Mouse (Mus musculus) monocyte, adult 5-6 weeks (primary cell): ENCODE data around the gene Gm28539. TPM values are rescaled to one million over a fixed set of nuclear protein-coding genes. Genes with fewer than 3 reads are reported as not detected.
"Not testable (repeated sequence)": the region's sequence is repeated elsewhere in the genome, so short reads cannot be mapped to it uniquely, and the experiment has no call there.

Source experiments
- ATAC-seq: fragments of 153-309, 156-312 bp; replicated peaks from 2 replicates; pipeline ENCODE4 v1.8.0; 2017; ENCODE audit warnings: mild to moderate bottlenecking; ENCODE audit not compliant: low TSS enrichment, insufficient number of reproducible peaks, severe bottlenecking, poor library complexity, low FRiP score
- total RNA-seq: library from RNA; stranded (forward); fragments of 200-1000, 200-491, 200-594 nt; gene quantifications from 3 replicates; pipeline ENCODE4 v1.2.3, GENCODE M21; 2017

Gm28539 gene
- total RNA-seq, 1 experiment from 2014 or later = not detected

- no peak for ATAC-seq
Measured at GRCm38 (mm10) chr16:18838346-18838745, 2.0 kb downstream of the Gm28539 start.

GRCm38 (mm10) chr16:18846301-18846820 is 10.0 kb downstream of the Gm28539 start:
- ATAC-seq = no peak

GRCm38 (mm10) chr16:18849521-18850190 is 13.3 kb downstream of the Gm28539 start:
- not testable (repeated sequence) for ATAC-seq

GRCm38 (mm10) chr16:18858551-18858950 is 22.2 kb downstream of the Gm28539 start:
- peak; percentile 71; the same call in 1 of the 2 replicates for ATAC-seq

- ATAC-seq = no peak
Measured at GRCm38 (mm10) chr16:18860186-18860585, 23.8 kb downstream of the Gm28539 start.

GRCm38 (mm10) chr16:18870495-18870894 is 34.1 kb downstream of the Gm28539 start:
- ATAC-seq = not testable (repeated sequence)

GRCm38 (mm10) chr16:18876091-18876441 is 39.7 kb downstream of the Gm28539 start:
- ATAC-seq = no peak

GRCm38 (mm10) chr16:18876442-18877308 is 40.3 kb downstream of the Gm28539 start, which contains the start of the genes Mrpl40 and Hira:
Gene Mrpl40, minus strand, starts transcription at chr16:18876862.
Gene Hira, plus strand, starts transcription at chr16:18877037.
- ATAC-seq = peak; percentile 83

- 0 out of 2 replicates have a peak, but pooled peaks have one; percentile 10 for ATAC-seq
Measured at GRCm38 (mm10) chr16:18877386-18878090, 41.2 kb downstream of the Gm28539 start.

GRCm38 (mm10) chr16:18878091-18878720 is 41.8 kb downstream of the Gm28539 start:
- no peak for ATAC-seq

GRCm38 (mm10) chr16:18884044-18884443 is 47.7 kb downstream of the Gm28539 start:
- no peak for ATAC-seq

GRCm38 (mm10) chr16:18893840-18894372 is 57.5 kb downstream of the Gm28539 start:
- ATAC-seq = no peak

- no peak for ATAC-seq
Measured at GRCm38 (mm10) chr16:18895249-18895648, 58.9 kb downstream of the Gm28539 start.

GRCm38 (mm10) chr16:18896429-18896828 is 60.0 kb downstream of the Gm28539 start:
- ATAC-seq = no peak

GRCm38 (mm10) chr16:18905648-18906047 is 69.3 kb downstream of the Gm28539 start:
- ATAC-seq = no peak

- ATAC-seq = no peak
Measured at GRCm38 (mm10) chr16:18916064-18916463, 79.7 kb downstream of the Gm28539 start.

- no peak for ATAC-seq
Measured at GRCm38 (mm10) chr16:18921771-18922170, 85.4 kb downstream of the Gm28539 start.

- no peak for ATAC-seq
Measured at GRCm38 (mm10) chr16:18927963-18928362, 91.6 kb downstream of the Gm28539 start.
